Mouse (Mus musculus) urinary bladder, adult 2 months (tissue): Measurements from ENCODE around the gene Hus1b. TPM values are rescaled to one million over a fixed set of nuclear protein-coding genes. Genes with fewer than 3 reads are reported as not detected.

Experiments
- DNase-seq: peaks from one replicate; pipeline ENCODE4 v3.0.0; 2022; ENCODE audit warnings: low spot score
- polyA plus RNA-seq: library from polyadenylated mRNA; depleted of rRNA; stranded (reverse); fragments of >200 nt; gene quantifications from 2 replicates; pipeline ENCODE4 v1.2.3, GENCODE M21; 2012; rRNA removed

The Hus1b gene
- polyA plus RNA-seq, 1 experiment, result 0.11 TPM

DNA sequence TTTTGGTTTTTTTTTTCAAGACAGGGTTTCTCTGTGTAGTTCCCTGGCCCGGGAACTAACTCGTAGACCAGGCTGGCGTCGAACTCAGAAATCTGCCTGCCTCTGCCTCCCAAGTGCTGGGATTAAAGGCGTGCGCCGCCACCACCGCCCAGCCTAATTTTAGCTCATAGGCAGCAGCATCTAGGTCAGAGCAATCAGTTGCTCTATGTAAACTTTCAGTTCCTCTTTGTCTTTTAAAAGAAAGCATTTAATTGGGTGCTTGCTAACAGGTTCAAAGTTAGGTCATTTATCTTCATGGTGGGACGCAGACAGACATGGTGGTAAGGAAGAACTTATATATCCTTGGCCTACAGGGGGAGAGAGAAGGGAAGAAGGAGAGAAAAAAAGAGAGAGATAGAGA lies 1.6 kb upstream of the Hus1b start:
- no peak for DNase-seq

- DNase-seq, result no peak
These were observed 430 bp downstream of the Hus1b start for GRCm38 (mm10) chr13:30947129-30947528.

DNA sequence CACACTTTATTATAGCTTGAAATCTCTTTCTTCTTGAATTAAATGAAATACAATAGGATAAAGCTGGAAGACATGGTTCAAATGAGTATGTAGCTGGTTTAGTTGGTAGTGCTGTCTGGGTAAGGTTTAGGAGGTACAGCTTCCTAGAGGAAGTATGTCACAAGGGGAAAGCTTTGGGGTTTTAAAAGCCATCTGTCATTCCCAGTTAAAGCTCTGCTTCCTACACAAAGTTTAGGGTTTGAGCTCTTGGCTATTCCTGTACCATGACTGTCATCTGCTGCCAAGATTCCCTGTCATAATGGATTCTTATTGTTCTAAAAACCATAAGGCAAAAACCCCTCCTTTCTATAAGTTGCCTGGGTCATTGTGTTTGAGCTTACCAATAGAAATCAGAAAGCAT lies 1.8 kb downstream of the Hus1b start:
- DNase-seq, result no peak

- DNase-seq, result no peak
These were observed 14.6 kb downstream of the Hus1b start for GRCm38 (mm10) chr13:30932972-30933371.

- no peak for DNase-seq
These were observed 15.9 kb downstream of the Hus1b start for GRCm38 (mm10) chr13:30931613-30932012.

- DNase-seq, result no peak
These were observed 18.4 kb downstream of the Hus1b start for GRCm38 (mm10) chr13:30929119-30929518.

- DNase-seq, result no peak
These were observed 23.3 kb downstream of the Hus1b start for GRCm38 (mm10) chr13:30924269-30924668.

GRCm38 (mm10) chr13:30921914-30922313 lies 25.6 kb downstream of the Hus1b start:
- no peak for DNase-seq

DNA sequence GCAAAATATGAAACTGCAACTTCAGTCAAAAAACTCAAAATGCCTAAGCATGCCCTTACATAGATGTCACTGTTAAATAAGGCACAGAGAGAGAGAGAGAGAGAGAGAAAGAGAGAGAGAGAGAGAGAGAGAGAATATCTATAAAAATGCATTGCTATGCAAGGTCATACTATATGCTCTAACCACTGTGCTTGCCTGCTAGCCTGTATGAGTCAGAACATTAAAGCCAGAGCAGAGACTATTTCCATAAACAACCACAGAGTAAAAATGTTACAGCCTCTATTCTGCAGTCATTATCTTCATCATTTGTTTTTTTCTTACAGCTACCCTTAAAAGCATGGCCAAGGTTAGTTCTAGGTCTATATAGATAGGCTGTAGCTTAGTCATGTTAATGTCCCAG lies 33.8 kb downstream of the Hus1b start:
- no peak for DNase-seq

DNA sequence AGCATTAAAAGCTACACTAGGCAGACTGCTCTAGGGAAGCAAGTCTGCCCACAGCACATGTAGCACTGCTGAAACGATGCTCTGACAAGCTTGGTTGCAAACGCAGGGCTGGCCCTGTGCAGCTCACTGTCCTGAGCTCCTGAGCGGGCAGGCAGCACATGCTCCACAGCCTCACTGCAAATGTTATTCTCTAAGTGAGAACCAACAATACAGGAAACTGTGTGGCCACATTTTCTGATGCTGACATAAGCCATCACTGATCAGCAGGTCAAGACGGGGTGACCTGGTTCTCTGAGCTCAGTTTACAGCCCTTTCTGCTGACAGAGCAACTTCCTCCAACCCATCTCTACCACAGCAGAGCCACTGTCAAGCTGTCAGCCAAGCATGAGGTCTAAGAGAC lies 34.5 kb downstream of the Hus1b start:
- no peak for DNase-seq

DNA sequence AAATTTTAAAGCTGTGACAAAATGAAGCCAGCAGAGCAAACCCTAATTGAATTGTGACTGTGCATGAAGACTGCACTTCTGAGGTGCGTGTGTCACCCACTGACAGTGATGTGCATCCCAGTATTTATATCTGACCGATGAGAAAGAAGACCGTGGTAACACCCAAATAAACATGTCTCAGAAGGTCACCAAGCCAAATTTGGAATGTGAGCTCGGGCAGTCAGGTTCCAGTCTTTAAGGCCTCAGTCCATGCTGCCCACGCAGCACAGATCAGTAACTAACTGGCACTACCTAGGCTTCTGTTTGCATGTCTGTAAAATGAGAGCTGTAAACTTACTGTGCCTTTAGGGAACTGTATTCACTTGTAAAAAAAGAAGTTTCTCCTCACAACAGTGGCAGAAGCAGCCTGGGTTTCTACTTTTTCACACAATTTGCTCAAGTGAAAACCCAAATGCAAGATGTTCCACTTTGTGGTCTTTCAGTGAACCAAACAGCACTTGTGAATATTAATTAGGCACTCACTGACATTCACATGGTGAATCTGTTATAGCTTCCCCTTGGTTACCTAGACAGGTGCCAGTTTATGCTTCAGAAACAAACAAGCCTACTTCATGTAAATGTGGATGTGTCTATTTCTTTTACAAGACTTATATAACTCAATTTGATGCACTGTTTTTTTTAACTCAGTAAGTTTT lies 35.5 kb downstream of the Hus1b start:
- DNase-seq, result no peak

- DNase-seq, result no peak
These were observed 36.7 kb downstream of the Hus1b start for GRCm38 (mm10) chr13:30910889-30911288.

- no peak for DNase-seq
These were observed 45.3 kb downstream of the Hus1b start for GRCm38 (mm10) chr13:30902286-30902685.

DNA sequence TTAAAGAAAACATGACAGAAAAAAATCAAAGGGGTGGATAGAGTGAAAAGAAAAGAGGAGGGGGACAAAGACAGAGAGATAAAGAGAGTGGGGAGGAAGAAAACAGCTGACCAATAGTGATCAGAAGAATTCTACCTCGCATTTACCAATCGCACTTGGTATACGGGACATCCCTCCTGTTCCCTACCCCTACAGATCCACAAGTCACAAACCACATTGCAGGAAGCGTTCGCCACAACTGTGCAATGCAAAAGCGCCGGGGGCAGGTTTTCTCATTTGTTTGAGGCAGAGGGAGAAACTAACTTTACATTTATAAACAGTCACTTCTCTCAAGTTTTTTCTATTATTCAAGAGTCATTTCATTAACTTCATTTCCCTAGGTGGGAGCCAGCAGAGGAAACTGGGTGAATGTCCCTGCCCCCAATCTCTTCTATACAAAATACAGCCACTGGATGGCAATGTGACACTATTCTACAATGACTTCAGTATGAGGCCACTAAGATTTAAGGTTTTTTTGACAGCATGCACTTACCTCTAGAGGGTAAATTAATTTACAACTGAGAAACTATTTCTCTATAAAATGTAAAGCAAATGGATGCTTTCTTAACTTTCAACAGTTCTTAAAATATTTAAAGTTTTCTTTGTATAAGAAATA lies 46.0 kb downstream of the Hus1b start:
- no peak for DNase-seq

Other genes with a start within 250 kb of the Hus1b start
- 2.3 TPM in 2 replicates for gene Irf4, start 198.5 kb downstream of the Hus1b start, polyA plus RNA-seq
- gene Exoc2, start 26.3 kb upstream of the Hus1b start, polyA plus RNA-seq, result 17.8 and 20.0 TPM in 2 replicates
- gene Gm5447, start 26.4 kb upstream of the Hus1b start, polyA plus RNA-seq, result 0.08 and 0.12 TPM in 2 replicates